Mouse (Mus musculus) CH12.LX (cell line): ENCODE measurements around the gene Olfr1393. TPM values are rescaled to one million over a fixed set of nuclear protein-coding genes. Genes with fewer than 3 reads are reported as not detected.
A peak's percentile ranks its signal among the peaks of the same experiment; 100 is the strongest.

Experiments
- DNase-seq: peaks from one replicate; pipeline ENCODE4 v3.0.0-alpha.2; 2013; ENCODE audit errors: extremely low read depth
- H3K27ac ChIP-seq: 2 replicates; pipeline ENCODE4 v1.5.1; 2012; ENCODE audit warnings: low read depth, mild to moderate bottlenecking, control low read depth, moderate library complexity; ENCODE audit not compliant: insufficient read depth
- H3K27me3 ChIP-seq: replicated peaks from 2 replicates; pipeline ENCODE3; 2012; ENCODE audit warnings: inconsistent platforms
- H3K36me3 ChIP-seq, 2 experiments: replicated peaks in 1 of 2; 2 replicates each; pipeline versions ENCODE3 to v1.6.1; 2012; ENCODE audit warnings: inconsistent platforms in 1 of 2, low read length in 1 of 2, mild to moderate bottlenecking in 1 of 2, mixed read lengths in 1 of 2, moderate library complexity in 1 of 2; ENCODE audit not compliant: control insufficient read depth in 1 of 2, insufficient read depth in 1 of 2
- H3K4me1 ChIP-seq, 2 experiments: 2 replicates each; pipeline ENCODE4 v1.6.1; 2012; ENCODE audit warnings: inconsistent platforms in 1 of 2, moderate library complexity in 1 of 2; ENCODE audit not compliant: insufficient read depth in 2 of 2, control insufficient read depth in 1 of 2
- H3K4me2 ChIP-seq: 2 replicates; pipeline ENCODE4 v1.6.1; 2012; ENCODE audit warnings: low read depth, mild to moderate bottlenecking, control low read depth; ENCODE audit not compliant: poor library complexity, insufficient read depth, severe bottlenecking
- H3K4me3 ChIP-seq, 3 experiments: fragments of 150-350 bp in 1 of 3; sonication (generic) in 1 of 3; replicated peaks in 1 of 3; 2 replicates each; pipeline versions ENCODE3 to v1.5.1; 2011 to 2012; ENCODE audit warnings: low read depth in 2 of 3, low read length in 2 of 3, mild to moderate bottlenecking in 2 of 3, moderate library complexity in 2 of 3, control low read depth in 1 of 3, improper control_type of control experiment in 1 of 3, inconsistent platforms in 1 of 3, mixed read lengths in 1 of 3; ENCODE audit not compliant: poor library complexity in 1 of 3
- H3K79me2 ChIP-seq: replicated peaks from 2 replicates; pipeline ENCODE4 v1.6.1; 2012; ENCODE audit warnings: mild to moderate bottlenecking, moderate library complexity; ENCODE audit not compliant: control insufficient read depth, poor library complexity, insufficient read depth, severe bottlenecking; ENCODE audit errors: extremely low read depth
- H3K9ac ChIP-seq: 2 replicates; pipeline ENCODE4 v1.6.1; 2012; ENCODE audit warnings: low read depth, mild to moderate bottlenecking, control low read depth, moderate library complexity; ENCODE audit not compliant: insufficient read depth
- H3K9me3 ChIP-seq: replicated peaks from 2 replicates; pipeline ENCODE3; 2012; ENCODE audit warnings: low read length, inconsistent platforms, mixed read lengths
- CHD2 ChIP-seq: IDR thresholded peaks from 2 replicates; pipeline ENCODE4 v1.6.1; 2011; ENCODE audit warnings: low read length, improper control_type of control experiment
- E2F4 ChIP-seq: IDR thresholded peaks from 2 replicates; pipeline ENCODE4 v1.6.1; 2011; ENCODE audit warnings: low read depth, low read length, improper control_type of control experiment; ENCODE audit not compliant: insufficient replicate concordance
- EP300 ChIP-seq: IDR thresholded peaks from 2 replicates; pipeline ENCODE4 v1.6.1; 2011; ENCODE audit warnings: low read length, improper control_type of control experiment
- HCFC1 ChIP-seq: IDR thresholded peaks from 2 replicates; pipeline ENCODE4 v1.6.1; 2012; ENCODE audit warnings: low read depth, mild to moderate bottlenecking, inconsistent platforms, low read length, improper control_type of control experiment
- IRF4 ChIP-seq: IDR thresholded peaks from 2 replicates; pipeline ENCODE4 v1.6.1; 2014; ENCODE audit warnings: low read depth, mild to moderate bottlenecking, inconsistent platforms, low read length, improper control_type of control experiment
- JUN ChIP-seq: IDR thresholded peaks from 2 replicates; pipeline ENCODE4 v1.6.1; 2011; ENCODE audit warnings: low read depth, mild to moderate bottlenecking, low read length, improper control_type of control experiment, moderate library complexity; ENCODE audit not compliant: insufficient read depth
- JUND ChIP-seq: conservative IDR thresholded peaks from 2 replicates; pipeline ENCODE4 v1.6.1; 2011; ENCODE audit warnings: low read depth, low read length, improper control_type of control experiment
- MAFK ChIP-seq: IDR thresholded peaks from 2 replicates; pipeline ENCODE4 v1.6.1; 2011; ENCODE audit warnings: low read length, improper control_type of control experiment; ENCODE audit not compliant: insufficient replicate concordance
- MEF2A ChIP-seq: IDR thresholded peaks from 2 replicates; pipeline ENCODE4 v1.6.1; 2014; ENCODE audit warnings: low read depth, mild to moderate bottlenecking, inconsistent platforms, low read length, improper control_type of control experiment, borderline replicate concordance
- MXI1 ChIP-seq: IDR thresholded peaks from 2 replicates; pipeline ENCODE4 v1.6.1; 2011; ENCODE audit warnings: mild to moderate bottlenecking, low read depth, low read length, improper control_type of control experiment
- NELFE ChIP-seq: IDR thresholded peaks from 2 replicates; pipeline ENCODE4 v1.6.1; 2011; ENCODE audit warnings: low read depth, low read length, improper control_type of control experiment
- PAX5 ChIP-seq: IDR thresholded peaks from 2 replicates; pipeline ENCODE4 v1.6.1; 2012; ENCODE audit warnings: low read length, inconsistent platforms, mixed read lengths
- RCOR1 ChIP-seq: conservative IDR thresholded peaks from 2 replicates; pipeline ENCODE4 v1.6.1; 2012; ENCODE audit warnings: low read depth, mild to moderate bottlenecking, inconsistent platforms, low read length, improper control_type of control experiment
- SIN3A ChIP-seq: IDR thresholded peaks from 2 replicates; pipeline ENCODE4 v1.6.1; 2012; ENCODE audit warnings: low read length, improper control_type of control experiment, inconsistent platforms
- UBTF ChIP-seq: IDR thresholded peaks from 2 replicates; pipeline ENCODE4 v1.6.1; 2012; ENCODE audit warnings: low read depth, mild to moderate bottlenecking, inconsistent platforms, low read length, improper control_type of control experiment, moderate library complexity
- dilution Hi-C: fragments of 300-500 bp; cut with MboI; formaldehyde crosslinking; loops from 2 replicates; pipeline ENCODE4 v1.14.3; 2020; ENCODE audit warnings: low sequenced_read_pairs; ENCODE audit not compliant: extremely low pct_unique_long_range_greater_than_20kb, extremely low pct_ligation_motif_present
- in situ Hi-C: fragments of 300-500 bp; cut with MboI; formaldehyde crosslinking; loops from 3 replicates; pipeline ENCODE4 v1.14.3; 2019; ENCODE audit warnings: low sequenced_read_pairs, low pct_ligation_motif_present, low pct_unique_long_range_greater_than_20kb, mixed read lengths
- polyA plus RNA-seq: library from polyadenylated mRNA; unstranded; fragments of >175 nt; gene quantifications from 2 replicates; pipeline ENCODE4 v1.2.1, GENCODE M21; 2012; ENCODE audit warnings: low read depth; ENCODE audit not compliant: insufficient read length
- total RNA-seq, 2 experiments: library from RNA; depleted of rRNA; stranded (reverse); fragments of 300-350 nt in 1 of 2; fragments of >200 nt in 1 of 2; gene quantifications; 2 replicates each; pipeline ENCODE4 v1.2.3; 2012 to 2014

Olfr1393 gene
- total and polyA plus RNA-seq, 3 experiments: 0.10 TPM; not detected in 2

DNA sequence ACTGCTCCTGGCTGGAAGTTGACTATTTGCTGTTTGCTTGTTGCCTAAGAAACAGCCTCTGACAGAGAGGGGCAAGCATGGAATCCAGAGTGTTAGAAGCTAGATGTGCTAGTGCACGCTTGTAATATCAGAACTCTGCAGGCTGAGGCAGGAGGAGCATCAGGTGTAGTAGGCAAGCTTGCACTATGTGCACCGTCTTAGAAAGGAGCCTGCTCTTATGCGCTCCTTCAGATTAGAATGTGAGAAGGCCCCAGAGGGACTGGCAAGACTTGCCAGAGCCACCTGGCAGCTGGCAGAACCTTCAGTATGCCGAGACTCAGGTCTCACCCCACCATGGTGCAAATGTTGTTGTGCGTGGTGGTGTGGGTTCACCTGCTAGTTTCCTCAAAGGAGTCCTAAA, 26.1 kb upstream of the Olfr1393 start:
- H3K4me3 ChIP-seq: peak overlapping the region; percentile 3 to 72 (median 56)
- dilution Hi-C loops: no loop called here
- peaks cover 68% of the 10 kb centered on the region for H3K79me2 ChIP-seq
- TF ChIP-seq MEF2A (no peak), JUN (no peak), CHD2 (no peak), IRF4 (no peak), PAX5 (no peak), NELFE (no peak), RCOR1 (no peak), E2F4 (no peak), HCFC1 (no peak), SIN3A (no peak)
- peaks cover 13 to 76% of the 10 kb centered on the region in 2 experiments for H3K4me1 ChIP-seq
- peak overlapping the region; percentile 55 for H3K4me2 ChIP-seq
- H3K9ac ChIP-seq: peak overlapping the region; percentile 83; the same call in 1 of the 2 replicates
- no peaks in the 10 kb centered on the region for H3K27me3 ChIP-seq
- no peak for DNase-seq
- no peak overlapping the region for H3K27ac ChIP-seq
- peaks cover 30 to 55% of the 10 kb centered on the region in 2 experiments for H3K36me3 ChIP-seq
- no peaks in the 10 kb centered on the region for H3K9me3 ChIP-seq
- in situ Hi-C loops: loop anchor here (25.0 kb wide), 1 partner anchor 140 kb away; the partner anchor contains the start of gene Olfr1396

DNA sequence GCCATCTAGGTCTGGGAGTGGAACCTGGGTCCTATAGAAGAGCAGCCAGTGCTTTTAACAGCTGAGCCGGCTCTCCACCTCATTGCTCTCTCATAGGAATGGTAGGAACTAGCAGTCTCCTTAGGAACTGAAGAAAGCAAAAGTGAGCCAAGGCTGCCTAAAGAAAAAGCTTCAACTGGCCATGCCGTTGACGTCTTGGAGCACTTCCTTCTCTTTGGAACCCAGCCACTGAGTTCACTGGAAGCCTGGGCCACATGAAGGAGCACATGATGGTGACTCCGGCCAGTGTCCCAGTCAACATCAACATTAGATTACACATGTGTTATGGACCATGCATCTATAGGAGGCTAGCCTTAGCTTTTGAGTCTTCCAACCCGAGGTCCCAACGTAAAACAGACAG, 25.1 kb upstream of the Olfr1393 start:
- Histone ChIP-seq H3K4me1 (peaks cover 13 to 70% of the 10 kb centered on the region in 2 experiments), H3K36me3 (peaks cover 30 to 61% of the 10 kb centered on the region in 2 experiments), H3K27ac (no peak overlapping the region), H3K79me2 (peaks cover 63% of the 10 kb centered on the region), H3K4me2 (no peak overlapping the region), H3K27me3 (no peaks in the 10 kb centered on the region), H3K9ac (no peak overlapping the region), H3K4me3 (no peak overlapping the region), H3K9me3 (no peaks in the 10 kb centered on the region)
- dilution Hi-C loops: no loop called here
- TF ChIP-seq PAX5 (no peak), MAFK (no peak), MEF2A (no peak), JUND (no peak), NELFE (no peak)
- no peak for DNase-seq
- in situ Hi-C loops: loop anchor here (25.0 kb wide), 1 partner anchor 141 kb away; the partner anchor contains the start of gene Olfr1396

DNA sequence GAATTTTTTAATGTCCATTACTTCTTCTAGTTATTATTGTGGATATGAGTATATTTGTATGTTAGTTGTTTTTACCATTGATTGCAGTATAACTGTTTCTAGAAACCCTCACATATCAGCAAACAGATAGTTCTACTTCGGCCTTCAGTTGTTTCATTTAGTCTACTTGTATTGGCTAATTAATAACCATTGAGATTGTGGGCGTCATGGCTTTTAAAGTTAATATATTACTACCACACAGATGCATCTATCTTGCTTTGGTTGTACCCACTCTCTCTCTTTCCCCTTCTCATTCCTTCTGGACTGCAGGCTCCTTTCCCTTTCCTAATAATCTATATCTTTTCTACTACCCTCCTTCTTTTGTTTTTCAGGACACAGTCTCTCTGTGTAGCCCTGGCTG, 18.8 kb upstream of the Olfr1393 start:
- no peak overlapping the region for H3K4me3 ChIP-seq
- in situ Hi-C loops: loop anchor here (25.0 kb wide), 1 partner anchor 147 kb away; the partner anchor contains the start of gene Olfr1396
- H3K4me2 ChIP-seq: no peak overlapping the region
- no peak overlapping the region for H3K27ac ChIP-seq
- H3K4me1 ChIP-seq: peaks cover 3 to 30% of the 10 kb centered on the region in 2 experiments
- peaks cover 24% of the 10 kb centered on the region for H3K79me2 ChIP-seq
- TF ChIP-seq PAX5 (no peak), E2F4 (no peak), CHD2 (no peak), MXI1 (no peak), NELFE (no peak), UBTF (no peak), EP300 (no peak), IRF4 (no peak)
- dilution Hi-C loops: no loop called here
- H3K27me3 ChIP-seq: no peaks in the 10 kb centered on the region
- H3K9ac ChIP-seq: no peak overlapping the region
- no peak for DNase-seq
- no peaks in the 10 kb centered on the region for H3K9me3 ChIP-seq
- H3K36me3 ChIP-seq: peaks cover 59 to 90% of the 10 kb centered on the region in 2 experiments
